Mouse (Mus musculus) left cerebral cortex, postnatal 14 days (tissue): ENCODE measurements around the gene Poln. TPM values are rescaled to one million over a fixed set of nuclear protein-coding genes. Genes with fewer than 3 reads are reported as not detected.

Source experiments
- DNase-seq, 2 experiments: peaks; one replicate each; pipeline ENCODE4 v3.0.0; 2021 to 2022; ENCODE audit warnings: low spot score in 2 of 2, mixed read lengths in 1 of 2
- intact Hi-C: fragments of 180-260 bp; cut with DNase I; formaldehyde crosslinking; loops from one replicate; pipeline ENCODE4 v1.15.1; 2025
- long read RNA-seq, 2 experiments: library from polyadenylated mRNA; stranded (forward); transcript quantifications; one replicate each; pipeline ENCODE4 v2.0.0; 2021
- total RNA-seq, 2 experiments: library from RNA; stranded (reverse); gene quantifications; 2 replicates each; pipeline ENCODE4 v1.2.3; 2021

Gene Poln
- total RNA-seq, result under 1 TPM; 0.79 to 0.91 TPM
- long read RNA-seq, experiment 1, result 0 reads
- long read RNA-seq, experiment 2, result 0 reads

- DNase-seq, result peak; percentile 98
These were observed at the start of gene Poln, which contains the start of gene Haus3 for GRCm38 (mm10) chr5:34168950-34169891. Gene Poln (minus strand): TSS chr5:34169448. Gene Haus3 (minus strand): TSS chr5:34169527.

GRCm38 (mm10) chr5:34218672-34219071 lies 49.4 kb upstream of the Poln start:
- intact Hi-C loops, result no loop called here
- DNase-seq, result no peak

More at GRCm38 (mm10) chr5:34168950-34169891, at the start of gene Poln, which contains the start of gene Haus3:
- intact Hi-C loops, result no loop called here

- intact Hi-C loops, result no loop called here
These were observed 48.5 kb upstream of the Poln start for GRCm38 (mm10) chr5:34217756-34218155.

GRCm38 (mm10) chr5:34216025-34216424 lies 46.8 kb upstream of the Poln start:
- no peak for DNase-seq
- intact Hi-C loops, result no loop called here

More at GRCm38 (mm10) chr5:34217756-34218155, 48.5 kb upstream of the Poln start:
- no peak for DNase-seq

GRCm38 (mm10) chr5:34213659-34214058 lies 44.4 kb upstream of the Poln start:
- DNase-seq, result no peak
- intact Hi-C loops, result loop anchor here (5.0 kb wide), 1 partner anchor 74 kb away; the partner anchor contains the start of genes Cfap99 and Zfyve28

GRCm38 (mm10) chr5:34210279-34210678 lies 41.0 kb upstream of the Poln start:
- intact Hi-C loops, result loop anchor here (5.0 kb wide), 1 partner anchor 77 kb away; the partner anchor contains the start of genes Cfap99 and Zfyve28
- DNase-seq, result peak; percentile 77 to 81

GRCm38 (mm10) chr5:34207503-34207902 lies 38.3 kb upstream of the Poln start:
- DNase-seq, result no peak
- intact Hi-C loops, result loop anchor here (5.0 kb wide), 1 partner anchor 130 kb away; the partner anchor contains the start of gene Rnf4

GRCm38 (mm10) chr5:34205788-34206187 lies 36.5 kb upstream of the Poln start:
- intact Hi-C loops, result loop anchor here (5.0 kb wide), 1 partner anchor 132 kb away; the partner anchor contains the start of gene Rnf4

GRCm38 (mm10) chr5:34204911-34205310 lies 35.7 kb upstream of the Poln start:
- intact Hi-C loops, result loop anchor here (5.0 kb wide), 1 partner anchor 132 kb away; the partner anchor contains the start of gene Rnf4
- DNase-seq, result no peak

More at GRCm38 (mm10) chr5:34205788-34206187, 36.5 kb upstream of the Poln start:
- no peak for DNase-seq

- DNase-seq, result no peak
- intact Hi-C loops, result no loop called here
These were observed 32.8 kb upstream of the Poln start for GRCm38 (mm10) chr5:34202006-34202405.

- intact Hi-C loops, result no loop called here
- no peak for DNase-seq
These were observed 32.1 kb upstream of the Poln start for GRCm38 (mm10) chr5:34201396-34201795.

- intact Hi-C loops, result loop anchor here (10.0 kb wide), 1 partner anchor 204 kb away; the partner anchor contains the start of gene Nat8l
These were observed 29.4 kb upstream of the Poln start for GRCm38 (mm10) chr5:34198615-34199014.

GRCm38 (mm10) chr5:34197243-34197642 lies 28.0 kb upstream of the Poln start:
- DNase-seq, result peak; percentile 70 to 78
- intact Hi-C loops, result loop anchor here (10.0 kb wide), 1 partner anchor 202 kb away; the partner anchor contains the start of gene Nat8l

More at GRCm38 (mm10) chr5:34198615-34199014, 29.4 kb upstream of the Poln start:
- no peak for DNase-seq

GRCm38 (mm10) chr5:34196423-34196822 lies 27.2 kb upstream of the Poln start:
- intact Hi-C loops, result loop anchor here (10.0 kb wide), 1 partner anchor 202 kb away; the partner anchor contains the start of gene Nat8l
- DNase-seq, result no peak

- DNase-seq, result no peak
- intact Hi-C loops, result loop anchor here (10.0 kb wide), 1 partner anchor 201 kb away; the partner anchor contains the start of gene Nat8l
These were observed 26.5 kb upstream of the Poln start for GRCm38 (mm10) chr5:34195786-34196185.

- DNase-seq, result peak; percentile 31 to 66
- intact Hi-C loops, result loop anchor here (10.0 kb wide), 1 partner anchor 200 kb away; the partner anchor contains the start of gene Nat8l
These were observed 25.9 kb upstream of the Poln start for GRCm38 (mm10) chr5:34194975-34195662.

- intact Hi-C loops, result loop anchor here (10.0 kb wide), 1 partner anchor 200 kb away; the partner anchor contains the start of gene Nat8l
- no peak for DNase-seq
These were observed 25.2 kb upstream of the Poln start for GRCm38 (mm10) chr5:34194426-34194825.

- peak in 1 of 2 experiments; percentile 66 for DNase-seq
- intact Hi-C loops, result loop anchor here (10.0 kb wide), 1 partner anchor 197 kb away; the partner anchor contains the start of gene Nat8l
These were observed 22.6 kb upstream of the Poln start for GRCm38 (mm10) chr5:34191843-34192242.

GRCm38 (mm10) chr5:34191021-34191420 lies 21.8 kb upstream of the Poln start:
- intact Hi-C loops, result loop anchor here (10.0 kb wide), 1 partner anchor 196 kb away; the partner anchor contains the start of gene Nat8l
- no peak for DNase-seq
